Mouse (Mus musculus): Measurements from ENCODE around the gene Ece1. TPM values are rescaled to one million over a fixed set of nuclear protein-coding genes. Genes with fewer than 3 reads are reported as not detected.

Gene Ece1
- total and polyA plus RNA-seq, 3 experiments: 25.3 to 43.8 TPM; not detected in 1

GRCm38 (mm10) chr4:138006951-138007613 lies 145.0 kb downstream of the Ece1 start:
- Histone ChIP-seq H3K9ac (ENCODE audit: control insufficient read depth, low read depth, low read length, poor library complexity, severe bottlenecking) (no peak overlapping the region), H3K36me3 (ENCODE audit: control insufficient read depth in 1 of 2, insufficient read depth in 2 of 2, low read length in 2 of 2) (peaks cover 0 to 10% of the 10 kb centered on the region in 2 experiments; a peak in 2 of 4 replicates), H3K27ac (ENCODE audit: control insufficient read depth, low read depth, low read length) (no peak overlapping the region), H3K4me1 (ENCODE audit: control insufficient read depth in 1 of 2, insufficient read depth in 2 of 2, low read length in 2 of 2) (no peaks in the 10 kb centered on the region), H3K4me3 (ENCODE audit: control insufficient read depth in 1 of 2, insufficient read depth in 1 of 2, low read depth in 2 of 2, low read length in 2 of 2) (no peak overlapping the region), H3K79me2 (ENCODE audit: control insufficient read depth, insufficient read depth, low read length, poor library complexity) (peaks cover 22% of the 10 kb centered on the region; the same call in 1 of the 2 replicates), H3K9me3 (replicated peaks; ENCODE audit: insufficient read depth, low read length) (no peaks in the 10 kb centered on the region), H3K27me3 (ENCODE audit: control insufficient read depth in 1 of 2, insufficient read depth in 2 of 2, low read length in 2 of 2) (no peaks in the 10 kb centered on the region)
- DNase-seq (ENCODE audit: low read depth, low spot score): no peak
- TF ChIP-seq MAFK (IDR thresholded peaks at IDR 0.05; ENCODE audit: borderline replicate concordance, low read depth, low read length): no peak
- no peak for TF ChIP-seq MEF2A (IDR thresholded peaks at IDR 0.05; ENCODE audit: extremely low read depth, insufficient replicate concordance, low read depth, low read length, poor library complexity, severe bottlenecking)
- TF ChIP-seq USF2 (IDR thresholded peaks at IDR 0.05; ENCODE audit: borderline replicate concordance in 1 of 2, insufficient read depth in 1 of 2, low read depth in 1 of 2, low read length in 2 of 2): no peak
- TF ChIP-seq CHD1 (IDR thresholded peaks at IDR 0.05; ENCODE audit: low read depth, low read length): no peak
- no peak for TF ChIP-seq ZKSCAN1 (IDR thresholded peaks at IDR 0.05; ENCODE audit: low read depth, low read length)
- TF ChIP-seq RCOR1 (IDR thresholded peaks at IDR 0.05; ENCODE audit: low read depth, low read length): no peak
- TF ChIP-seq TAL1 (IDR thresholded peaks at IDR 0.05; ENCODE audit: low read length): no peak
- TF ChIP-seq ZMIZ1 (IDR thresholded peaks at IDR 0.05; ENCODE audit: low read depth, low read length): no peak
- no peak for TF ChIP-seq GATA1 (IDR thresholded peaks at IDR 0.05; ENCODE audit: low read depth, low read length)
- TF ChIP-seq ZNF384 (IDR thresholded peaks at IDR 0.05; ENCODE audit: low read depth, low read length): no peak
- TF ChIP-seq KAT2A (conservative IDR thresholded peaks at IDR 0.05; ENCODE audit: low read depth, low read length): no peak
- TF ChIP-seq SIN3A (IDR thresholded peaks at IDR 0.05; ENCODE audit: low read length): no peak
- no peak for TF ChIP-seq SMC3 (IDR thresholded peaks at IDR 0.05; ENCODE audit: low read depth, low read length)
- no peak for TF ChIP-seq ETS1 (IDR thresholded peaks at IDR 0.05; ENCODE audit: low read depth, low read length)

GRCm38 (mm10) chr4:138008646-138009045 lies 146.6 kb downstream of the Ece1 start:
- no peak overlapping the region for H3K27ac ChIP-seq (ENCODE audit: control insufficient read depth, low read depth, low read length)
- no peak for DNase-seq (ENCODE audit: low read depth, low spot score)
- H3K4me3 ChIP-seq (ENCODE audit: control insufficient read depth in 1 of 2, insufficient read depth in 1 of 2, low read depth in 2 of 2, low read length in 2 of 2): no peak overlapping the region
- H3K9ac ChIP-seq (ENCODE audit: control insufficient read depth, low read depth, low read length, poor library complexity, severe bottlenecking): no peak overlapping the region
- no peaks in the 10 kb centered on the region for H3K9me3 ChIP-seq (replicated peaks; ENCODE audit: insufficient read depth, low read length)
- no peak for TF ChIP-seq NRF1 (IDR thresholded peaks at IDR 0.05; ENCODE audit: insufficient read depth, low read depth, low read length, poor library complexity, severe bottlenecking)
- TF ChIP-seq ETS1 (IDR thresholded peaks at IDR 0.05; ENCODE audit: low read depth, low read length): no peak
- TF ChIP-seq MEF2A (IDR thresholded peaks at IDR 0.05; ENCODE audit: extremely low read depth, insufficient replicate concordance, low read depth, low read length, poor library complexity, severe bottlenecking): no peak
- H3K4me1 ChIP-seq (ENCODE audit: control insufficient read depth in 1 of 2, insufficient read depth in 2 of 2, low read length in 2 of 2): no peaks in the 10 kb centered on the region
- peaks cover 16% of the 10 kb centered on the region; the same call in 1 of the 2 replicates for H3K79me2 ChIP-seq (ENCODE audit: control insufficient read depth, insufficient read depth, low read length, poor library complexity)
- peaks cover 0 to 10% of the 10 kb centered on the region in 2 experiments; a peak in 2 of 4 replicates for H3K36me3 ChIP-seq (ENCODE audit: control insufficient read depth in 1 of 2, insufficient read depth in 2 of 2, low read length in 2 of 2)
- no peaks in the 10 kb centered on the region for H3K27me3 ChIP-seq (ENCODE audit: control insufficient read depth in 1 of 2, insufficient read depth in 2 of 2, low read length in 2 of 2)
